Mouse (Mus musculus): ENCODE results near the gene Hace1. TPM values are rescaled to one million over a fixed set of nuclear protein-coding genes. Genes with fewer than 3 reads are reported as not detected.

Gene Hace1
- polyA plus RNA-seq, 1 experiment from 2014 or later: 8.8 TPM

DNA sequence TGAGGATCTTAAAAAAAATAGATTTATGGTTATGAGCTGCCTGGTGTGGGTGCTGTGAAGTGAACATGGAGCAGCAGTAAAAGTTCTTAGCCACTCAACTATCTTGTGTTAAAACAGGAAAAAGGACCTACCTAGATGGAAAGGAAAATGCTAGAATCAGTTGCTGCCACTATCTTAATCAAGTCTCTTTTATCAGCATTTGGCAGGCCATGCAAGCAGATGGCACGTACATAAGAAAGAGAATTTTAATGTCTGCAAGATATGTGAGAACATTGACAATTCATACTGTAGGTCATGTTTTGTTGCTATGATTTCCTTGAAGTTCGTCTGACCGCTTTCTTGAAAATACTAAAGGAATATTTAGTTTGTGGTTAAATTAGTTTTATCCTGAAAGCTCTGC lies 54.4 kb downstream of the Hace1 start:
- TF ChIP-seq CTCF (IDR thresholded peaks at IDR 0.05) (no peak), EP300 (IDR thresholded peaks at IDR 0.05) (no peak)
- Histone ChIP-seq H3K4me2 (replicated peaks; ENCODE audit: low read depth, low read length) (no peak overlapping the region), H3K9me3 (ENCODE audit: low read length) (no peaks in the 10 kb centered on the region), H3K4me3 (ENCODE audit: low read depth, low read length) (no peak overlapping the region), H3K36me3 (ENCODE audit: insufficient read depth, low read length) (no peaks in the 10 kb centered on the region), H3K9ac (replicated peaks; ENCODE audit: low read depth) (no peak overlapping the region), H3K4me1 (ENCODE audit: insufficient read depth, low read depth, low read length) (no peaks in the 10 kb centered on the region), H3K27me3 (replicated peaks; ENCODE audit: insufficient read depth, low read length) (no peaks in the 10 kb centered on the region), H3K27ac (ENCODE audit: low read length) (no peak overlapping the region)
- ATAC-seq: no peak
- WGBS: 93% methylated on average over 3 of the region's 3 CpGs
- DNase-seq (ENCODE audit: low spot score): no peak

DNA sequence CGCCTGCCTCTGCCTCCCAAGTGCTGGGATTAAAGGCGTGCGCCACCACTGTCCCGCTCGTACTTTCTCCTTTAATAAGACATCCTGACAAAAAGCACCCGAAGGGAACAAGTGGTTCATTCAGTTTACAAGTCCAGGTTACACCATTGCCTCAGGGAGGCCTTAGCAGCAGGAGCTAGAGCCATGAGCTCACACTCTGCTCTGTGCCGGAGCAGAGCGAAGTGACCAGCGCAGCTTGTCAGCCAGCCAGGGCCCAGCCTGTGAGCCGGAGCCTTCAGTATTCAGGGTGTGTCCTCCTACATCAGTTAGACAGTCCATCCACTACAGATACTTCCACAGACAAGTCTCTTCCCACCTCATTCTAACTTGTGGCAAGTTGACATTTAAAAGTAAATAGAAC lies 55.0 kb downstream of the Hace1 start:
- no peak overlapping the region for H3K27ac ChIP-seq (ENCODE audit: low read length)
- H3K9ac ChIP-seq (replicated peaks; ENCODE audit: low read depth): no peak overlapping the region
- no peaks in the 10 kb centered on the region for H3K27me3 ChIP-seq (replicated peaks; ENCODE audit: insufficient read depth, low read length)
- no peak for DNase-seq (ENCODE audit: low spot score)
- H3K4me2 ChIP-seq (replicated peaks; ENCODE audit: low read depth, low read length): no peak overlapping the region
- H3K4me1 ChIP-seq (ENCODE audit: insufficient read depth, low read depth, low read length): no peaks in the 10 kb centered on the region
- 88% methylated on average over 10 of the region's 10 CpGs for WGBS
- no peak overlapping the region for H3K4me3 ChIP-seq (ENCODE audit: low read depth, low read length)
- ATAC-seq: no peak
- no peaks in the 10 kb centered on the region for H3K36me3 ChIP-seq (ENCODE audit: insufficient read depth, low read length)
- H3K9me3 ChIP-seq (ENCODE audit: low read length): no peaks in the 10 kb centered on the region
- TF ChIP-seq CTCF (IDR thresholded peaks at IDR 0.05): no peak
- TF ChIP-seq EP300 (IDR thresholded peaks at IDR 0.05): no peak

- Histone ChIP-seq H3K27me3 (replicated peaks; ENCODE audit: insufficient read depth, low read length) (no peaks in the 10 kb centered on the region), H3K9ac (replicated peaks; ENCODE audit: low read depth) (no peak overlapping the region), H3K4me2 (replicated peaks; ENCODE audit: low read depth, low read length) (no peak overlapping the region), H3K4me1 (ENCODE audit: insufficient read depth, low read depth, low read length) (no peaks in the 10 kb centered on the region), H3K9me3 (ENCODE audit: low read length) (no peaks in the 10 kb centered on the region), H3K27ac (ENCODE audit: low read length) (no peak overlapping the region), H3K4me3 (ENCODE audit: low read depth, low read length) (no peak overlapping the region), H3K36me3 (ENCODE audit: insufficient read depth, low read length) (no peaks in the 10 kb centered on the region)
- 92% methylated on average over 3 of the region's 3 CpGs for WGBS
- DNase-seq (ENCODE audit: low spot score) (no peak), ATAC-seq (no peak)
- no peak for TF ChIP-seq CTCF (IDR thresholded peaks at IDR 0.05)
- TF ChIP-seq EP300 (IDR thresholded peaks at IDR 0.05): no peak
Observed at GRCm38 (mm10) chr10:45635201-45635600, 57.6 kb downstream of the Hace1 start.

- no peak for TF ChIP-seq CTCF (IDR thresholded peaks at IDR 0.05)
- TF ChIP-seq EP300 (IDR thresholded peaks at IDR 0.05): no peak
- Histone ChIP-seq H3K9ac (replicated peaks; ENCODE audit: low read depth) (no peak overlapping the region), H3K27ac (ENCODE audit: low read length) (no peak overlapping the region), H3K9me3 (ENCODE audit: low read length) (no peaks in the 10 kb centered on the region), H3K4me3 (ENCODE audit: low read depth, low read length) (no peak overlapping the region), H3K4me1 (ENCODE audit: insufficient read depth, low read depth, low read length) (no peaks in the 10 kb centered on the region), H3K27me3 (replicated peaks; ENCODE audit: insufficient read depth, low read length) (no peaks in the 10 kb centered on the region), H3K36me3 (ENCODE audit: insufficient read depth, low read length) (no peaks in the 10 kb centered on the region), H3K4me2 (replicated peaks; ENCODE audit: low read depth, low read length) (no peak overlapping the region)
- DNase-seq (ENCODE audit: low spot score) (no peak), ATAC-seq (no peak)
Observed at GRCm38 (mm10) chr10:45639762-45640161, 62.1 kb downstream of the Hace1 start.

DNA sequence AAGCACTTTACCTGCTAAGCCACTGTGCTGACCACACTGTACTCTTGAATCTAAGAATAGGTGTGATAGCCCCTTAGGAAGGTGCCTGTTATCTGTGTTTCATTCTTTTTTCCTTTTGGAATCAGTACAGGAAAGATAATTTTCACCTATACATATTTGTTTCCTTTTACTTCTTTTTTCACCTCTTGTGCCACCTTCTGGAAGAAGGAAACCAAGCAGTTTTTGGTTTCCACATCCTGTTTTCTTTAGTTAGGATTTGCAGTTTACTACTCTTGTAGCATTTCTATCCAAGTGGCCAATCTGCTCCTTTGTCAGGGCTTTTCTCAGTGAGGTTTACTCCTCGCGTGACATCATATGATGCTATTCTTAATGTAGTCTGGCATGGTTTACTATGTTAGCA lies 76.4 kb downstream of the Hace1 start:
- WGBS: 96% methylated on average over 2 of the region's 2 CpGs
- H3K36me3 ChIP-seq (ENCODE audit: insufficient read depth, low read length): no peaks in the 10 kb centered on the region
- no peak for ATAC-seq
- no peaks in the 10 kb centered on the region for H3K4me1 ChIP-seq (ENCODE audit: insufficient read depth, low read depth, low read length)
- H3K9me3 ChIP-seq (ENCODE audit: low read length): no peaks in the 10 kb centered on the region
- H3K4me3 ChIP-seq (ENCODE audit: low read depth, low read length): no peak overlapping the region
- no peak for TF ChIP-seq CTCF (IDR thresholded peaks at IDR 0.05)
- TF ChIP-seq EP300 (IDR thresholded peaks at IDR 0.05): no peak
- no peak overlapping the region for H3K9ac ChIP-seq (replicated peaks; ENCODE audit: low read depth)
- no peak for DNase-seq (ENCODE audit: low spot score)
- no peaks in the 10 kb centered on the region for H3K27me3 ChIP-seq (replicated peaks; ENCODE audit: insufficient read depth, low read length)
- H3K4me2 ChIP-seq (replicated peaks; ENCODE audit: low read depth, low read length): no peak overlapping the region
- H3K27ac ChIP-seq (ENCODE audit: low read length): no peak overlapping the region

GRCm38 (mm10) chr10:45662015-45662414 lies 84.4 kb downstream of the Hace1 start:
- no peak overlapping the region for H3K4me2 ChIP-seq (replicated peaks; ENCODE audit: low read depth, low read length)
- no peak overlapping the region for H3K4me3 ChIP-seq (ENCODE audit: low read depth, low read length)
- H3K27ac ChIP-seq (ENCODE audit: low read length): no peak overlapping the region
- TF ChIP-seq EP300 (IDR thresholded peaks at IDR 0.05) (no peak), CTCF (IDR thresholded peaks at IDR 0.05) (no peak)
- ATAC-seq (no peak), DNase-seq (ENCODE audit: low spot score) (no peak)
- no peaks in the 10 kb centered on the region for H3K27me3 ChIP-seq (replicated peaks; ENCODE audit: insufficient read depth, low read length)
- H3K36me3 ChIP-seq (ENCODE audit: insufficient read depth, low read length): no peaks in the 10 kb centered on the region
- no peaks in the 10 kb centered on the region for H3K4me1 ChIP-seq (ENCODE audit: insufficient read depth, low read depth, low read length)
- no peaks in the 10 kb centered on the region for H3K9me3 ChIP-seq (ENCODE audit: low read length)
- 87% methylated on average over 9 of the region's 9 CpGs for WGBS
- H3K9ac ChIP-seq (replicated peaks; ENCODE audit: low read depth): no peak overlapping the region

DNA sequence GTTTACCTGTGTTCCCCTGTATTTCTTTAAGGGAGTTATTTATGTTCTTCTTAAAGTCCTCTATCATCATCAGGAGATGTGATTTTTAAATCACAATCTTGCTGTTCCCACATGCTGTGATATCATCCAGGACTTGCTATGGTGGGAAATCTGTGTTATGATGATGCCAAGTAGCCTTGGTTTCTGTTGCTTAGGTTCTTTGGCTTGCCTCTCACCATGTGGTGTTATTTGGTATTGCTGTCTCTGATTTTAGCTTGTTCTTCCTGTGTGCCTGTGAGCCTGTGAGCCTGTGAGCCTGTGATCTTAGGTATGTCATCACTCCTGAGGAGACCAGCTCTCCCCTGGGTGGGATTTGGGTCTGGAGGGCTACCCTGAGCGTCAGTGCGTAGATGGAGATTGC lies 90.6 kb downstream of the Hace1 start:
- WGBS: 96% methylated on average over 2 of the region's 2 CpGs
- Histone ChIP-seq H3K27me3 (replicated peaks; ENCODE audit: insufficient read depth, low read length) (no peaks in the 10 kb centered on the region), H3K4me3 (ENCODE audit: low read depth, low read length) (no peak overlapping the region), H3K36me3 (ENCODE audit: insufficient read depth, low read length) (no peaks in the 10 kb centered on the region), H3K9ac (replicated peaks; ENCODE audit: low read depth) (no peak overlapping the region), H3K9me3 (ENCODE audit: low read length) (no peaks in the 10 kb centered on the region), H3K4me2 (replicated peaks; ENCODE audit: low read depth, low read length) (no peak overlapping the region), H3K4me1 (ENCODE audit: insufficient read depth, low read depth, low read length) (no peaks in the 10 kb centered on the region), H3K27ac (ENCODE audit: low read length) (no peak overlapping the region)
- no peak for ATAC-seq
- no peak for DNase-seq (ENCODE audit: low spot score)
- no peak for TF ChIP-seq EP300 (IDR thresholded peaks at IDR 0.05)
- TF ChIP-seq CTCF (IDR thresholded peaks at IDR 0.05): no peak

Measured in lung, postnatal 0 days (tissue).